Mouse (Mus musculus): Measurements from ENCODE around the gene Gm10322. TPM values are rescaled to one million over a fixed set of nuclear protein-coding genes. Genes with fewer than 3 reads are reported as not detected.

Gene Gm10322
- polyA plus RNA-seq (2017; shearing (Covaris generic)), result not detected

DNA sequence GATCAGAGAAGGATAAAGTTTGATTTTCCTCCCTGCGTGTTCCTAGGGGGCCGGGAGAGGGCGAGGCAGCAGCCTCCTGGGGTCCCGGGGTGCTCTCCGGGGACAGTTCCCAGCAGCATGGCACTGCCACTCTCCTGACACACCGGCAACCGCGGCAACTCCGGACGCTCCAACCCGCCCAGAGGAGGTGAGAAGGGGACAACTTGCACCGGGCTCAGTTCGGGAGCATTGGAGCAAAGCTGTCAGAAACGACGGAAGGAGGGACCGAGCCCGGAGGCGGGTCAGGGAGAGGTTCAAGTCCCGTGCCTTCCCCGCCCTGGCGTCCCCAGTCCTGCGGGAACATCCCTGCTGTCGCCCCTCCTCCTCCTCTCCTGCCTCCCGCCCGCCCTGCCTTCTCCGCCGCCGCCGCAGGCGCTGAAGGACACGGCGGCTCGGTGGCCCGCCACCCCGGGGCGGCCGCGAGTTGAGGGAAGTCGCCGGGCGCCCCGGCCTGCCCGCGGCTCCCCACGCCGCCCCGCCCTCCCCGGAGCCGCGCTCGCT is at the start of gene Gm10322:
Gm10322 (plus strand) TSS at position 83 of the 540 bp plus-strand sequence.

DNA sequence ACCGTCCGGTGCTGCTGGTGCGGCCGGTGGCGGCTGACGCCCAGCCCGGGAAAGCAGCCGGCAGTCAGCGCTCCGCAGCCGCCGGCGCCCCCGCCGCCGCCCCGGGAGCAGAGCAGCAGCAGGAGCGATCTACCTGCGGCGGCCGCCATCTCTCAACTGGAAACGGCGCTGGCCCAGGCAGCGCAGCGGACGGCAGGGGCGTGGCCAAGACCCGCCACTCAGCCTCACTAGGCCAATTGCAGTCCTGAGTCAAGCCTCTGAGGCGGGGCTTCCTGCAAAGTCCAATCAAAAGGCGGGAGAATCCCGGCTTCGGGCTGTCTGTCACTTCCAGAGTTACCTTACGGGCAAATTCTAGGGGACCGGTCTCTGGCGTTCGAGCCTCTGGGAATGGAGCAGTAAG is 659 bp downstream of the Gm10322 start, which contains the start of gene Mcu:
Mcu (minus strand) TSS at position 171 of the 400 bp plus-strand sequence.

Other genes starting within 250 kb of the Gm10322 start
- gene Gm10273, start 220.4 kb upstream of the Gm10322 start, polyA plus RNA-seq (2017; shearing (Covaris generic)), result 83.7 TPM
- gene Pla2g12b, start 212.4 kb upstream of the Gm10322 start, polyA plus RNA-seq (2017; shearing (Covaris generic)), result not detected
- 0.22 TPM for gene Oit3, start 174.3 kb upstream of the Gm10322 start, polyA plus RNA-seq (2017; shearing (Covaris generic))
- gene Mcu, start 629 bp downstream of the Gm10322 start, polyA plus RNA-seq (2017; shearing (Covaris generic)), result 6.5 TPM
- 63.1 TPM for gene Micu1, start 86.4 kb downstream of the Gm10322 start, polyA plus RNA-seq (2017; shearing (Covaris generic))

Measured in CD4-positive, CD25-positive, alpha-beta regulatory T cell, adult 9 weeks (primary cell).